Mouse (Mus musculus) gastrocnemius, postnatal 25 days (tissue): ENCODE data around the gene Jak3. TPM values are rescaled to one million over a fixed set of nuclear protein-coding genes. Genes with fewer than 3 reads are reported as not detected.

ENCODE experiments used
- DNase-seq: peaks from one replicate; pipeline ENCODE4 v3.0.0; 2022
- long read RNA-seq, 2 experiments: library from polyadenylated mRNA; stranded (forward); transcript quantifications; one replicate each; pipeline ENCODE4 v2.0.0; 2021
- total RNA-seq, 2 experiments: library from RNA; stranded (reverse); gene quantifications; 1 replicate in 1 of 2; 2 replicates in 1 of 2; pipeline ENCODE4 v1.2.3; 2021

Gene Jak3
- 1 to 10 TPM; 1.9 to 3.0 TPM for total RNA-seq
- long read RNA-seq, experiment 1: 0 reads
- long read RNA-seq, experiment 2, full-length matches to known transcripts: 1 of 3 reads
- long read RNA-seq, experiment 2, partial matches to known transcripts: 0 of 3 reads
- long read RNA-seq, experiment 2, other reads (novel, unspliced or antisense): 2 of 3 reads

- DNase-seq: peak; percentile 59
These were observed at the start of gene Jak3 for GRCm38 (mm10) chr8:71676020-71676741. TSS of gene Jak3 (plus strand) at chr8:71676296.

- no peak for DNase-seq
These were observed 49.3 kb upstream of the Jak3 start for GRCm38 (mm10) chr8:71626753-71627152.

- no peak for DNase-seq
These were observed 48.6 kb upstream of the Jak3 start for GRCm38 (mm10) chr8:71627265-71628099.

GRCm38 (mm10) chr8:71628396-71629095, 47.5 kb upstream of the Jak3 start:
- no peak for DNase-seq

- DNase-seq: peak; percentile 91
These were observed 46.9 kb upstream of the Jak3 start for GRCm38 (mm10) chr8:71629096-71629697.

GRCm38 (mm10) chr8:71629781-71630212, 46.3 kb upstream of the Jak3 start:
- peak; percentile 19 for DNase-seq

- no peak for DNase-seq
These were observed 45.3 kb upstream of the Jak3 start for GRCm38 (mm10) chr8:71630761-71631160.

- DNase-seq: no peak
These were observed 44.2 kb upstream of the Jak3 start for GRCm38 (mm10) chr8:71631897-71632296.

GRCm38 (mm10) chr8:71633164-71633563, 42.9 kb upstream of the Jak3 start:
- peak; percentile 61 for DNase-seq

- DNase-seq: no peak
These were observed 42.0 kb upstream of the Jak3 start for GRCm38 (mm10) chr8:71633981-71634667.

- DNase-seq: no peak
These were observed 38.7 kb upstream of the Jak3 start for GRCm38 (mm10) chr8:71637149-71638095.

GRCm38 (mm10) chr8:71638321-71638720, 37.8 kb upstream of the Jak3 start:
- DNase-seq: no peak

- DNase-seq: no peak
These were observed 36.8 kb upstream of the Jak3 start for GRCm38 (mm10) chr8:71639318-71639717.

- no peak for DNase-seq
These were observed 30.6 kb upstream of the Jak3 start for GRCm38 (mm10) chr8:71645510-71645909.

GRCm38 (mm10) chr8:71654600-71654999, 21.5 kb upstream of the Jak3 start:
- no peak for DNase-seq

- no peak for DNase-seq
These were observed 18.3 kb upstream of the Jak3 start for GRCm38 (mm10) chr8:71657816-71658215.

GRCm38 (mm10) chr8:71658515-71659049, 17.5 kb upstream of the Jak3 start:
- DNase-seq: no peak

GRCm38 (mm10) chr8:71659751-71660150, 16.3 kb upstream of the Jak3 start:
- DNase-seq: no peak

- peak; percentile 55 for DNase-seq
These were observed 15.6 kb upstream of the Jak3 start for GRCm38 (mm10) chr8:71660325-71661120.
